Mouse (Mus musculus) A20 (cell line): Measurements from ENCODE around the gene Timm50.

Source experiments
- DNase-seq: peaks from one replicate; pipeline ENCODE4 v3.0.0-alpha.2; 2011; ENCODE audit warnings: low read depth, low spot score

Timm50 gene

GRCm38 (mm10) chr7:28326457-28326856 is 14.6 kb upstream of the Timm50 start:
- no peak for DNase-seq

- DNase-seq = no peak
These were observed 13.4 kb upstream of the Timm50 start for GRCm38 (mm10) chr7:28325293-28325692.

- no peak for DNase-seq
These were observed 10.3 kb upstream of the Timm50 start for GRCm38 (mm10) chr7:28321974-28322720.

- DNase-seq = no peak
These were observed 6.8 kb upstream of the Timm50 start for GRCm38 (mm10) chr7:28318714-28319113.

GRCm38 (mm10) chr7:28318036-28318435 is 6.2 kb upstream of the Timm50 start:
- DNase-seq = no peak

GRCm38 (mm10) chr7:28311151-28311925 is 534 bp downstream of the Timm50 start:
- peak; percentile 37 for DNase-seq

- no peak for DNase-seq
These were observed 2.1 kb downstream of the Timm50 start for GRCm38 (mm10) chr7:28309737-28310136.

- DNase-seq = no peak
These were observed 5.7 kb downstream of the Timm50 start for GRCm38 (mm10) chr7:28306216-28306615.

GRCm38 (mm10) chr7:28305641-28306040 is 6.2 kb downstream of the Timm50 start:
- DNase-seq = no peak

- peak; percentile 78 for DNase-seq
These were observed 10.0 kb downstream of the Timm50 start, which contains the start of gene Dll3 for GRCm38 (mm10) chr7:28301616-28302433. TSS of gene Dll3 (minus strand) at chr7:28302238.

- DNase-seq = peak; percentile 86
These were observed 12.8 kb downstream of the Timm50 start for GRCm38 (mm10) chr7:28298837-28299625.

- no peak for DNase-seq
These were observed 17.4 kb downstream of the Timm50 start for GRCm38 (mm10) chr7:28294481-28294880.

- DNase-seq = no peak
These were observed 21.0 kb downstream of the Timm50 start, which contains the start of gene Selenov for GRCm38 (mm10) chr7:28290638-28291590. TSS of gene Selenov (minus strand) at chr7:28291186.

GRCm38 (mm10) chr7:28290165-28290564 is 21.7 kb downstream of the Timm50 start:
- DNase-seq = no peak

GRCm38 (mm10) chr7:28280630-28281029 is 31.2 kb downstream of the Timm50 start:
- DNase-seq = no peak

- DNase-seq = no peak
These were observed 33.6 kb downstream of the Timm50 start for GRCm38 (mm10) chr7:28278279-28278652.

- peak; percentile 94 for DNase-seq
These were observed 34.1 kb downstream of the Timm50 start, which contains the start of gene Eid2b for GRCm38 (mm10) chr7:28277615-28278278. TSS of gene Eid2b (plus strand) at chr7:28277739.

- DNase-seq = no peak
These were observed 34.6 kb downstream of the Timm50 start for GRCm38 (mm10) chr7:28277237-28277614.

- DNase-seq = no peak
These were observed 40.1 kb downstream of the Timm50 start for GRCm38 (mm10) chr7:28271761-28272160.
